Mouse (Mus musculus): ENCODE data around the gene Olfr1344.

- TF ChIP-seq CTCF (IDR thresholded peaks at IDR 0.05; ENCODE audit: low read depth, low read length), result no peak
- TF ChIP-seq POLR2AphosphoS5 (IDR thresholded peaks at IDR 0.05; ENCODE audit: insufficient replicate concordance, low read depth, low read length), result no peak
- no peak for TF ChIP-seq GATA1 (IDR thresholded peaks at IDR 0.05; ENCODE audit: borderline replicate concordance, low read length)
Observed at GRCm38 (mm10) chr7:6389449-6389848, 49.0 kb upstream of the Olfr1344 start.

All from G1E (cell line).